Mouse (Mus musculus): ENCODE measurements around the gene Bbs9. TPM values are rescaled to one million over a fixed set of nuclear protein-coding genes. Genes with fewer than 3 reads are reported as not detected.
"Not testable (repeated sequence)": the region's sequence is repeated elsewhere in the genome, so short reads cannot be mapped to it uniquely, and the experiment has no call there.

Bbs9 gene
- polyA plus RNA-seq, 1 experiment from 2014 or later, result 13.4 TPM

DNA sequence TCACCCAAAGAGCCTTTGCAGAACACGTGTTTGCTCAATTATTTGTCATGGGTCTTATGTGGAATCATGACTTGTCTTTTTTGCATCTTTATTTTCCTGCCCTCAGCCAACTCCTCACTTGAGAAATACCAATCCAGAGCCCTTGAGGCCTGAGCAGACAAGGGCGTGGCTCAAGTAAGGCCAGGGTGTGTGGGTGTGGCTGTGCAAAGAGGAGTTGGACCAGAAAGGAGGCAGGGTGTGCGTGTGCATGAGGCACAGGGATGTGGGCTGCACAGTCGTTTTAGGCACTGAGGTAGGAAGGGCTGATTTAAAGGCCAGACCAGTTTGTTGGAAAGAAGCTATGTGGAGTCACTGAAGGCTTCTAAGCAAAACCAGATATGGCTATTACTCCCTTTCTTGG, 373.7 kb downstream of the Bbs9 start:
- H3K4me2 ChIP-seq (ENCODE audit: low read depth, low read length), result no peak overlapping the region
- H3K9me3 ChIP-seq (ENCODE audit: control insufficient read depth, low read length), result no peaks in the 10 kb centered on the region
- no peak overlapping the region for H3K9ac ChIP-seq (ENCODE audit: low read depth, low read length)
- no peak overlapping the region for H3K27ac ChIP-seq (replicated peaks; ENCODE audit: low read depth, low read length)
- WGBS, result 64% methylated on average over 4 of the region's 4 CpGs
- H3K27me3 ChIP-seq (replicated peaks; ENCODE audit: control insufficient read depth, insufficient read depth, low read length), result no peaks in the 10 kb centered on the region
- DNase-seq (ENCODE audit: low spot score) (no peak), ATAC-seq (ENCODE audit: low read depth) (no peak)
- no peaks in the 10 kb centered on the region for H3K4me1 ChIP-seq (ENCODE audit: control insufficient read depth, insufficient read depth, low read length)
- H3K36me3 ChIP-seq (ENCODE audit: control insufficient read depth, insufficient read depth, low read length), result no peaks in the 10 kb centered on the region
- H3K4me3 ChIP-seq (ENCODE audit: low read depth, low read length), result no peak overlapping the region

DNA sequence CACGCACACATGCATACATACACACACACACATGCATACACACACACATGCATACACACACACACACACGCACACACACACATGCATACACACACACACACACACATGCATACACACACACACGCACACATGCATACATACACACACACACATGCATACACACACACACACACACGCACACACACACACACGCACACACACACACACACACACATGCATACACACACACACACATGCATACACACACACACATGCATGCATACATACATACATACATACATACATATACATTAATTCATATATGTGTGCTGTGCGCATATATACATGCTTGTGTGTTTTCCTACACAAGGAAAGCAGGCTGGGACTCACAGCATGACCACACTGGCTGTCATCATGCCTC, 393.6 kb downstream of the Bbs9 start:
- H3K4me3 ChIP-seq (ENCODE audit: low read depth, low read length); H3K27me3 ChIP-seq (replicated peaks; ENCODE audit: control insufficient read depth, insufficient read depth, low read length); H3K36me3 ChIP-seq (ENCODE audit: control insufficient read depth, insufficient read depth, low read length); H3K9ac ChIP-seq (ENCODE audit: low read depth, low read length); H3K4me2 ChIP-seq (ENCODE audit: low read depth, low read length); ATAC-seq (ENCODE audit: low read depth); H3K27ac ChIP-seq (replicated peaks; ENCODE audit: low read depth, low read length); DNase-seq (ENCODE audit: low spot score); H3K9me3 ChIP-seq (ENCODE audit: control insufficient read depth, low read length); H3K4me1 ChIP-seq (ENCODE audit: control insufficient read depth, insufficient read depth, low read length): not testable (repeated sequence)
- 94% methylated on average over 4 of the region's 6 CpGs for WGBS

DNA sequence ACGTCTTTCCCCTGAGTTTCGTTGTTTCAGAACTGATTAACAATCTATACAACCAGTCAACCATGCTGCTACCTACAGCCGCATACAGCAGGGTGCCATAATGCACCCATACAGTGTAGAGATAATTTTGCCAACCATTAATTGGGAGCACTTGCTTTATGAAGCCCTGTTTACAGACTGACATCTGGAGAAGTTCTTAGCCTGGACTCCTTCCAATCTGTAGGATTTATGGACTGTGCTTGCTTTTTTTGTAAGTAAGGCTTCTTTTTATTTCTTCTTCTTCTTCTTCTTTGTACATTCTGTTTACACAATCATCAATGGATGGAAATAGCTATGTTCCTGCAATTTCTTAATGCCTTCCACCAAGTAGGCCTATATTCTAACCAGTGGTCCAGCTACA, 395.1 kb downstream of the Bbs9 start:
- no peak for DNase-seq (ENCODE audit: low spot score)
- no peaks in the 10 kb centered on the region for H3K9me3 ChIP-seq (ENCODE audit: control insufficient read depth, low read length)
- no peak overlapping the region for H3K4me2 ChIP-seq (ENCODE audit: low read depth, low read length)
- 0 out of 2 replicates have a peak, but pooled peaks cover 4% of the 10 kb centered on the region for H3K4me1 ChIP-seq (ENCODE audit: control insufficient read depth, insufficient read depth, low read length)
- H3K27ac ChIP-seq (replicated peaks; ENCODE audit: low read depth, low read length), result no peak overlapping the region
- no peak for ATAC-seq (ENCODE audit: low read depth)
- no peaks in the 10 kb centered on the region for H3K36me3 ChIP-seq (ENCODE audit: control insufficient read depth, insufficient read depth, low read length)
- H3K4me3 ChIP-seq (ENCODE audit: low read depth, low read length), result no peak overlapping the region
- H3K9ac ChIP-seq (ENCODE audit: low read depth, low read length), result no peak overlapping the region
- no peaks in the 10 kb centered on the region for H3K27me3 ChIP-seq (replicated peaks; ENCODE audit: control insufficient read depth, insufficient read depth, low read length)
- 82% methylated on average over 3 of the region's 3 CpGs for WGBS

DNA sequence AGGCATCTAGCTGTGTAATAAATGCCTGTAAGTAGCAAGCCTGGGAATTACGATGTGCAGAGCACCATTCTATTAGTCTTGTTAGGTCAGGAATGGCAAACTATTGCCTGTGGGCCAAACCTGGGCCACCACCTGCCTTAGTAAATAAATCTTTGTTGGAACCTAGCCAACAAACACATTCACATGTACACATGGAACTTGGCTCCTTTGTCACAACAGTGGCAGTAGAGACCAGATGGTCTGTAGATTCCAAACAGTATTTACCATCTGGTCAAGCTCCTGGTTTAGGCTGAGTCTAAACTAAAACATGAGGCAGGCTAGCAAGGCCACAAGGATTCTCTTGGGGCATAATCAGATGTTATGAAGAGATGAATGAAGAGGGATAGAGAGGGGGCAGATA, 399.7 kb downstream of the Bbs9 start:
- Histone ChIP-seq H3K9ac (ENCODE audit: low read depth, low read length) (no peak overlapping the region), H3K9me3 (ENCODE audit: control insufficient read depth, low read length) (no peaks in the 10 kb centered on the region), H3K4me3 (ENCODE audit: low read depth, low read length) (no peak overlapping the region), H3K4me2 (ENCODE audit: low read depth, low read length) (no peak overlapping the region), H3K27me3 (replicated peaks; ENCODE audit: control insufficient read depth, insufficient read depth, low read length) (no peaks in the 10 kb centered on the region), H3K4me1 (ENCODE audit: control insufficient read depth, insufficient read depth, low read length) (0 out of 2 replicates have a peak, but pooled peaks cover 4% of the 10 kb centered on the region), H3K27ac (replicated peaks; ENCODE audit: low read depth, low read length) (no peak overlapping the region), H3K36me3 (ENCODE audit: control insufficient read depth, insufficient read depth, low read length) (no peaks in the 10 kb centered on the region)
- 68% methylated on average over 1 of the region's 1 CpGs for WGBS
- DNase-seq (ENCODE audit: low spot score) (peak; percentile 32), ATAC-seq (ENCODE audit: low read depth) (peak; percentile 22; the same call in 1 of the 2 replicates)

DNA sequence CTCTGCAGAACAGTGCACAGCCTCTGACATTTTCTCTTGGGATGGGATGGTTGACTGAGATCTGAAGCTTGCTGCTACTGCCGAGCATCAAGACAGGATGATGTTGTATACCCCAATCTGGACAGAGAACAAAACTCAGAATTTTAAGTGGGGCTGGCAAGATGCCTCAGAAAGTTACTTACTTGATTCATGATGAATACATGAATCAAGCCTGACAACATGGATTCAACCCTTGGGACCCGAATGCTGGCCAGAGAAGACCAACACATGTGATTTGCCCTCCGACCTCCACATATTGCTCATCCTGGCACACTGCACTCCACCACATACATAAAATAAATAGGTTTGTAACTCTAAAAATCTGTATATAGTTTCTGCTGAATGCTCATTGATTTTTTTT, 403.8 kb downstream of the Bbs9 start:
- ATAC-seq (ENCODE audit: low read depth), result no peak
- 86% methylated on average over 3 of the region's 3 CpGs for WGBS
- no peaks in the 10 kb centered on the region for H3K36me3 ChIP-seq (ENCODE audit: control insufficient read depth, insufficient read depth, low read length)
- no peak for DNase-seq (ENCODE audit: low spot score)
- H3K9ac ChIP-seq (ENCODE audit: low read depth, low read length), result no peak overlapping the region
- H3K4me2 ChIP-seq (ENCODE audit: low read depth, low read length), result no peak overlapping the region
- H3K9me3 ChIP-seq (ENCODE audit: control insufficient read depth, low read length), result no peaks in the 10 kb centered on the region
- H3K4me3 ChIP-seq (ENCODE audit: low read depth, low read length), result no peak overlapping the region
- 0 out of 2 replicates have a peak, but pooled peaks cover 4% of the 10 kb centered on the region for H3K4me1 ChIP-seq (ENCODE audit: control insufficient read depth, insufficient read depth, low read length)
- no peak overlapping the region for H3K27ac ChIP-seq (replicated peaks; ENCODE audit: low read depth, low read length)
- H3K27me3 ChIP-seq (replicated peaks; ENCODE audit: control insufficient read depth, insufficient read depth, low read length), result no peaks in the 10 kb centered on the region

DNA sequence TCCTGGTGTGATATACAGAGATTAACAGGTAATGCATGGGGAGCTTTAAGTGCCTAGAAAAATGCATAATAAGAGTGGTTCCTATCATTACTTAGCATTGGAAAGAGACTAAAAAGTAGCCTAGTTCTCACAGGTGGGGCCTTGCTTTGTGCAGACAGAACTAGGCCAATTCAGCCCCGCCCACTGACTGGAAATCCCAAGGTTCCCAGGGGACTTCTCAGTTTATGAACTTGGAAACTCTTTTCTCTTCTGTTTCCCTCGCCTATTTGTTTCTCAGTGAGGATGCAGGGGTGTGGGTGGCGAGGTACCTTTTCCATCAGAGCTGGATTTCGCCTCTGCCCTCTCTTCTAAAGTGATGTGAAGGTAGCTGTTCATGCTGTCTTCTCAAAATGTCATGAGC, 410.8 kb downstream of the Bbs9 start:
- no peak overlapping the region for H3K4me3 ChIP-seq (ENCODE audit: low read depth, low read length)
- H3K27ac ChIP-seq (replicated peaks; ENCODE audit: low read depth, low read length), result no peak overlapping the region
- ATAC-seq (ENCODE audit: low read depth) (no peak), DNase-seq (ENCODE audit: low spot score) (peak; percentile 16)
- H3K9ac ChIP-seq (ENCODE audit: low read depth, low read length), result no peak overlapping the region
- no peaks in the 10 kb centered on the region for H3K9me3 ChIP-seq (ENCODE audit: control insufficient read depth, low read length)
- no peaks in the 10 kb centered on the region for H3K27me3 ChIP-seq (replicated peaks; ENCODE audit: control insufficient read depth, insufficient read depth, low read length)
- no peaks in the 10 kb centered on the region for H3K36me3 ChIP-seq (ENCODE audit: control insufficient read depth, insufficient read depth, low read length)
- 73% methylated on average over 4 of the region's 4 CpGs for WGBS
- H3K4me2 ChIP-seq (ENCODE audit: low read depth, low read length), result no peak overlapping the region
- no peaks in the 10 kb centered on the region for H3K4me1 ChIP-seq (ENCODE audit: control insufficient read depth, insufficient read depth, low read length)

DNA sequence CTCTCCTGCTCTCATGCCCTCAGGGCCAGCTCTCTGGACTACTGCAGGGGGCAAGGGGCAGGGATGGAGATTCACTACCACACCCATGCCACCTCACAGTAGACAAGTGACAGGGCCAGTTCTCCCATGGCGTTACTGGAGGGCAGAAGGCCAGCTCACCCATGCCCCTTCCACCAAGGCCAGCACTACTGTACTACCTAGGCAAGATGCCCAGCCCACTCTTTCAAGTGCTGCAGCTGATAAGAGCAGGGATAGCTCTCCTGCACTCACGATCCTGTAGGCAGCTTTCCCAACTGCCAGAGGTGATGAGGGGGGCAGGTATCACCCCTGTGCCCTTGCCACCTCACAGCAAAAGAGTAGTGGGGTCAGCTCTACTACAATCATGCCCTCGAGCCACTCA, 429.9 kb downstream of the Bbs9 start:
- no peaks in the 10 kb centered on the region for H3K4me1 ChIP-seq (ENCODE audit: control insufficient read depth, insufficient read depth, low read length)
- H3K27ac ChIP-seq (replicated peaks; ENCODE audit: low read depth, low read length), result no peak overlapping the region
- no peak overlapping the region for H3K9ac ChIP-seq (ENCODE audit: low read depth, low read length)
- no peak overlapping the region for H3K4me3 ChIP-seq (ENCODE audit: low read depth, low read length)
- no peak overlapping the region for H3K4me2 ChIP-seq (ENCODE audit: low read depth, low read length)
- no peak for DNase-seq (ENCODE audit: low spot score)
- no peaks in the 10 kb centered on the region for H3K36me3 ChIP-seq (ENCODE audit: control insufficient read depth, insufficient read depth, low read length)
- no peaks in the 10 kb centered on the region for H3K9me3 ChIP-seq (ENCODE audit: control insufficient read depth, low read length)
- ATAC-seq (ENCODE audit: low read depth), result no peak
- no peaks in the 10 kb centered on the region for H3K27me3 ChIP-seq (replicated peaks; ENCODE audit: control insufficient read depth, insufficient read depth, low read length)
- WGBS, result 80% methylated on average over 3 of the region's 3 CpGs

DNA sequence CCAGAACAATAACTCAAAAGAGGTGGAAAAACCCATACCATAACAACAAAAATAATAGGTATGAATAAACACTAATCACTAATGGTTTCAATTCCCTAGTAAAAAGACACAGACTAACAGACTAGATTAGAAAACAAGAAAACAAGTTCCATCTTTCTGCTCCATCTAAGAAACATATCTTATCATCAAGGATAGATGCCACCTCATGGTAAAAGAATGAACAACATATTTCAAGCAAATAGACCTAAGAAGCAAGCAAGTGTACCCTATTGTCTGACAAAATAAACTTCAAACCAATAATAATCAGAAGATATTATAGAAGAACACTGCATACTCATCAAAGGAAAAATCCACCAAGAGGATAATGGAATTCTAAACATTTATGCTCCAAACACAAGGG, 441.3 kb downstream of the Bbs9 start:
- no peak for DNase-seq (ENCODE audit: low spot score)
- ATAC-seq (ENCODE audit: low read depth), result no peak
- Histone ChIP-seq H3K9me3 (ENCODE audit: control insufficient read depth, low read length) (no peaks in the 10 kb centered on the region), H3K27me3 (replicated peaks; ENCODE audit: control insufficient read depth, insufficient read depth, low read length) (no peaks in the 10 kb centered on the region), H3K9ac (ENCODE audit: low read depth, low read length) (no peak overlapping the region), H3K27ac (replicated peaks; ENCODE audit: low read depth, low read length) (no peak overlapping the region), H3K36me3 (ENCODE audit: control insufficient read depth, insufficient read depth, low read length) (no peaks in the 10 kb centered on the region), H3K4me3 (ENCODE audit: low read depth, low read length) (no peak overlapping the region), H3K4me1 (ENCODE audit: control insufficient read depth, insufficient read depth, low read length) (no peaks in the 10 kb centered on the region), H3K4me2 (ENCODE audit: low read depth, low read length) (no peak overlapping the region)

DNA sequence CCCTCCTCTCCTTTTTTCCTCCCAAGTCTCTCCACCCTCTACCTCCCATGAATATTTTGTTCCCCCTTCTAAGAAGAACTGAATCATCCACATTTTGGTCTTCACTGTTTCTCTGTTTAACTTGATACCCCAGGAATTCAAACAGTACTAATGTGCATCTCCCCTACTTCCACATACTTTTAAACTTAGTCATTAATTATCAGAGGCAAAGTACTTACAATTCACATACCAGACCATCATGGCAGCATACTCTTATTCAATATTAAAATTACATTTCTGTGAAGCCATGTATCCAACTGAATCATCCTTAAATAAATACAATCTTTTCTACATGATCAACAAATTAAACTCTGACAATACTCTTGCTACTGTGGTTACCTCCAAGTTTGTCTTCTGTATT, 460.1 kb downstream of the Bbs9 start:
- no peak overlapping the region for H3K27ac ChIP-seq (replicated peaks; ENCODE audit: low read depth, low read length)
- H3K4me1 ChIP-seq (ENCODE audit: control insufficient read depth, insufficient read depth, low read length), result peaks cover 8% of the 10 kb centered on the region
- H3K36me3 ChIP-seq (ENCODE audit: control insufficient read depth, insufficient read depth, low read length), result no peaks in the 10 kb centered on the region
- H3K4me3 ChIP-seq (ENCODE audit: low read depth, low read length), result no peak overlapping the region
- H3K9ac ChIP-seq (ENCODE audit: low read depth, low read length), result no peak overlapping the region
- H3K4me2 ChIP-seq (ENCODE audit: low read depth, low read length), result no peak overlapping the region
- ATAC-seq (ENCODE audit: low read depth), result no peak
- no peaks in the 10 kb centered on the region for H3K27me3 ChIP-seq (replicated peaks; ENCODE audit: control insufficient read depth, insufficient read depth, low read length)
- H3K9me3 ChIP-seq (ENCODE audit: control insufficient read depth, low read length), result no peaks in the 10 kb centered on the region
- DNase-seq (ENCODE audit: low spot score), result no peak
